Mouse (Mus musculus) lung, embryonic 14.5 days (tissue): ENCODE measurements around the gene Hsd3b5. TPM values are rescaled to one million over a fixed set of nuclear protein-coding genes. Genes with fewer than 3 reads are reported as not detected.
"Not testable (repeated sequence)": the region's sequence is repeated elsewhere in the genome, so short reads cannot be mapped to it uniquely, and the experiment has no call there.

Experiments used
- ATAC-seq: fragments of 200-750 bp; cut with Nextera tagmentation; 2 replicates; pipeline ENCODE4 v1.8.0; 2017; ENCODE audit warnings: mild to moderate bottlenecking, moderate TSS enrichment, moderate library complexity; ENCODE audit not compliant: insufficient read depth
- DNase-seq: peaks from one replicate; pipeline ENCODE4 v3.0.0-alpha.2; 2015
- H3K27ac ChIP-seq: fragments of 300-500 bp; sonication (generic); 2 replicates; pipeline ENCODE4 v1.5.1; 2014; ENCODE audit warnings: low read depth, mild to moderate bottlenecking, moderate library complexity
- H3K27me3 ChIP-seq: fragments of 300-500 bp; sonication (generic); 2 replicates; pipeline ENCODE4 v1.6.1; 2014; ENCODE audit warnings: low read length, control low read depth; ENCODE audit not compliant: insufficient read depth
- H3K36me3 ChIP-seq: fragments of 300-500 bp; sonication (generic); 2 replicates; pipeline ENCODE4 v1.6.1; 2014; ENCODE audit warnings: control low read depth; ENCODE audit not compliant: insufficient read depth
- H3K4me1 ChIP-seq: fragments of 300-500 bp; sonication (generic); 2 replicates; pipeline ENCODE4 v1.6.1; 2014; ENCODE audit warnings: antibody characterized with exemption, control low read depth; ENCODE audit not compliant: insufficient read depth
- H3K4me2 ChIP-seq: fragments of 300-500 bp; sonication (generic); 2 replicates; pipeline ENCODE4 v1.6.1; 2014; ENCODE audit warnings: mild to moderate bottlenecking
- H3K4me3 ChIP-seq: fragments of 300-500 bp; sonication (generic); 2 replicates; pipeline ENCODE4 v1.5.1; 2014; ENCODE audit warnings: low read depth, low read length
- H3K9ac ChIP-seq: fragments of 300-500 bp; sonication (generic); 2 replicates; pipeline ENCODE4 v1.6.1; 2014
- H3K9me3 ChIP-seq: fragments of 300-500 bp; sonication (generic); 2 replicates; pipeline ENCODE4 v1.6.1; 2016; ENCODE audit warnings: low read depth, low read length, control low read depth
- CTCF ChIP-seq: IDR thresholded peaks from 2 replicates; pipeline ENCODE4 v1.5.1; 2016; ENCODE audit warnings: antibody characterized with exemption, low read depth
- WGBS: fragments of 180-500 bp; shearing (Covaris S2); extraction: QIAGEN DNeasy Blood & Tissue Kit; methylation state at CpG from one replicate; pipeline ENCODE4 v1.1.7; 2014; 5-methylcytosine and 5-hydroxymethylcytosine counted together
- polyA plus RNA-seq: library from polyadenylated mRNA; unstranded; fragments of >200 nt; fragmentation: Nextera tagmentation; extraction: Ambion mirVana; gene quantifications from 2 replicates; pipeline ENCODE4 v1.2.1, GENCODE M21; 2014

The Hsd3b5 gene
- polyA plus RNA-seq, result not detected in 2 replicates

DNA sequence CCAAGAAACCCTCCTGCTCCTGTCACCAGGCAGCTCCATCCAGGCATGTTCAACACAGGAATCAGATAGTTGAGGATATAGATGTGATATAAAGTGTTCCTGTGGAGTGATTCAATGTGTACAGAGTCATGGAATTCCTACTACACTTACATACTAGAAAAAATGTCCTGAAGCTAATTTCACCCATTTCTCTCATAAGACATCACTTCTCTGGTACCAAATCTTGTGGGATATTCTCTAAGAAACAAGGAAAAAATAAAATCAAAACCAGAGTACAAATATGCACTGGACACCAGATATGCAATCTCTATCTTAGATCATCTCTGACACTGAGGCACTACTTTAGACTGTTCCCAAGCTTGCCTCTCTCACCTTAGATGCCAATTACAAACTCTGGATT is at the start of gene Hsd3b5:
Gene Hsd3b5, minus strand, starts transcription at position 101 of the 400 bp plus-strand sequence.
- H3K4me1 ChIP-seq, result no peaks in the 10 kb centered on the region
- ATAC-seq (no peak), DNase-seq (no peak)
- no peak for TF ChIP-seq CTCF
- no peaks in the 10 kb centered on the region for H3K27me3 ChIP-seq
- H3K27ac ChIP-seq, result no peak within 1 kb of the TSS
- no peak within 1 kb of the TSS for H3K9ac ChIP-seq
- no peaks in the 10 kb centered on the region for H3K36me3 ChIP-seq
- H3K4me3 ChIP-seq, result no peak within 1 kb of the TSS
- H3K9me3 ChIP-seq, result no peaks in the 10 kb centered on the region
- H3K4me2 ChIP-seq, result no peak within 1 kb of the TSS

DNA sequence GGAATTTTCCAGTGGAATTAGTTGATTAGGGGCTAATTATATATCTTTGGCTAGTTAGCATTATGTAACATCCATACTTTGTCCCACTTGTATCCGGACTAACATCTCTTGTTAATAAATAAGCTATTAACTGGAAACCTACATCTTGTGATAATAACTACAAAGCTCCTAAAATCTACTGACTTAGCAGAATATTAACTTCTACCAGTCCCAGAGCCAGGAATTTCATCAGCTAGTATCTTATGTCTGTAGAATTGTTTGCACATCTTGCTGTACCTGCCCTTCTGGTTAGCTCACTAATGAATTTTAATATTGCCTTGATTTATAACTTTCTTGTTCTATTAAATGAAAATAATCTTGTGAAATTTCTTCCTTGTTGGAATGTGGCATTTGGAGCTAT is 5.1 kb upstream of the Hsd3b5 start:
- Histone ChIP-seq H3K4me2 (no peak overlapping the region), H3K36me3 (no peaks in the 10 kb centered on the region), H3K27ac (no peak overlapping the region), H3K4me1 (no peaks in the 10 kb centered on the region), H3K9ac (no peak overlapping the region), H3K9me3 (no peaks in the 10 kb centered on the region), H3K4me3 (no peak overlapping the region), H3K27me3 (no peaks in the 10 kb centered on the region)
- TF ChIP-seq CTCF, result no peak
- ATAC-seq (no peak), DNase-seq (no peak)
- 76% methylated on average over 1 of the region's 1 CpGs for whole genome bisulfite sequencing

GRCm38 (mm10) chr3:98629633-98630032 is 419 bp downstream of the Hsd3b5 start:
- Histone ChIP-seq H3K4me1 (no peaks in the 10 kb centered on the region), H3K4me3 (no peak overlapping the region), H3K9ac (no peak overlapping the region), H3K9me3 (no peaks in the 10 kb centered on the region), H3K4me2 (no peak overlapping the region), H3K27ac (no peak overlapping the region), H3K36me3 (no peaks in the 10 kb centered on the region), H3K27me3 (no peaks in the 10 kb centered on the region)
- TF ChIP-seq CTCF, result no peak
- 81% methylated on average over 3 of the region's 3 CpGs for WGBS
- DNase-seq (no peak), ATAC-seq (no peak)

DNA sequence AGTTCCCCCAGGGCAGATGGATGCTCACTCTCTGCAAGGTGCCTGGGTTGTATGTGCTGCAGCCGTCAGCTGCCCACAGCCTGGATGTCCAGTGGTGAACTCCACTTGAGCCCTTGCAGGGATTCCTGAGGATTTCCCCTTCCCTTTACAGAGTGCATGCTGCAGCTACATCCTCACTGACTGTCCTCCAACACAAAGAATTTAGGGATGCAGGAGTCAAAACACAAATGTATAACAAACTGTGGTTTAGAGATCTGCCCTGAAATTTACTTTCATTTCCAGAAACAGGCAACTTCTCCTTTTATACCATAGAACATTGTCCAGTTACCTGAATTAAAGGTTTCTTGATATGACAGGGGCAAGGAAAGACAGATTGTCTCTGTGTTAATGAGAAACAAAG is 13.3 kb downstream of the Hsd3b5 start:
- H3K27me3 ChIP-seq, H3K27ac ChIP-seq, H3K4me1 ChIP-seq, H3K9me3 ChIP-seq, DNase-seq, H3K9ac ChIP-seq, H3K4me3 ChIP-seq, ATAC-seq, H3K4me2 ChIP-seq, H3K36me3 ChIP-seq: not testable (repeated sequence)
- 56% methylated on average over 1 of the region's 1 CpGs for WGBS

DNA sequence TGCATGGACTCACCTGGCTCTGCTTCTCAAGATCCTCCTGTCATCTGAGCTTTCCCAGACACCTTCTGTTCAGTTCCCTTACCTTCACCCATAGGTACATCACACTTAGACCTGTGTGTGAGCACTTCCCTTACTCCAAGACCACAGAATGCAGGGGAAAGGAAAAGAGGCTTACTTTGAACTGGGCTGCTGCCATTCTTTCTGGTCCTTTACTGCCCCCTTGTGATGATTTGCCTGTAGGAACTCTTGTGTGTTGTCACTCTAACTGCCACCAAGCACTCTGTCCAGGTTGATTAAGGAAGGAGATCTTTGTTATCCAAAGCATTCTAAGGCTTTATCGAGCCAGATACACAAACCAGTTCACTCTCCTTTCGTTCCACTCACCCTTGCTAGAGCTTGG is 13.8 kb downstream of the Hsd3b5 start:
- not testable (repeated sequence) for H3K27ac ChIP-seq, ATAC-seq, H3K27me3 ChIP-seq, H3K36me3 ChIP-seq, DNase-seq, H3K4me2 ChIP-seq, H3K9me3 ChIP-seq, H3K4me3 ChIP-seq, H3K9ac ChIP-seq, H3K4me1 ChIP-seq
- WGBS, result 17% methylated on average over 2 of the region's 2 CpGs

- not testable (repeated sequence) for H3K9me3 ChIP-seq, H3K4me3 ChIP-seq, ATAC-seq, H3K4me1 ChIP-seq, H3K27me3 ChIP-seq, H3K9ac ChIP-seq, H3K36me3 ChIP-seq, H3K27ac ChIP-seq, DNase-seq, H3K4me2 ChIP-seq
- 56% methylated on average over 2 of the region's 2 CpGs for WGBS
These were observed 15.6 kb downstream of the Hsd3b5 start for GRCm38 (mm10) chr3:98614406-98614927.

- no peak overlapping the region for H3K9ac ChIP-seq
- no peak overlapping the region for H3K27ac ChIP-seq
- TF ChIP-seq CTCF, result no peak
- H3K36me3 ChIP-seq, result no peaks in the 10 kb centered on the region
- H3K4me3 ChIP-seq, result no peak overlapping the region
- H3K27me3 ChIP-seq, result no peaks in the 10 kb centered on the region
- no peak for ATAC-seq
- H3K4me1 ChIP-seq, result no peaks in the 10 kb centered on the region
- no peak for DNase-seq
- H3K4me2 ChIP-seq, result no peak overlapping the region
- H3K9me3 ChIP-seq, result no peaks in the 10 kb centered on the region
These were observed 16.1 kb downstream of the Hsd3b5 start for GRCm38 (mm10) chr3:98613963-98614362.

DNA sequence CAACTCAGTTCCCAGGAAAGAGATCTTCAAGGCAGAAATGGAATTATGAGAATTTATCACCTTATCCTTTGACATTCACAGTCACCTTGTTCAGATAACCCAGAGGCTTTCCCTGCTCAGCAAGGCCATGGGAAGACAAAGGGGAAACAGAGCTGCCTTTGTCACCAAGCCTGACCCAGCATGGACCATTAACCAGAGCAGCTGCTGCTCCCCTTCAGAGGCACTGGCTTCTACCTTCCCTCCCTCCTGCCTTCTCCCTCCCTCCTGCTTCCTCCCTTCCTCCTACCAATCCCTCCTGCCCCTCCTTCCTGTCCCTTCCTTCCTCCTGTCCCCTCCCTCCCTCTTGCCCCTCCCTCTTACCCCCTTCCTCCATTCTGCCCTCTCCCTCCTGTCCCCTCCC is 16.5 kb downstream of the Hsd3b5 start:
- H3K4me1 ChIP-seq, H3K4me3 ChIP-seq, H3K9ac ChIP-seq, H3K36me3 ChIP-seq, H3K27ac ChIP-seq, H3K4me2 ChIP-seq, H3K27me3 ChIP-seq, DNase-seq, ATAC-seq, H3K9me3 ChIP-seq: not testable (repeated sequence)
